Mouse (Mus musculus) heart, embryonic 11.5 days (tissue): Measurements from ENCODE around the gene 2210016L21Rik. TPM values are rescaled to one million over a fixed set of nuclear protein-coding genes. Genes with fewer than 3 reads are reported as not detected.

Experiments
- ATAC-seq: fragments of 200-750 bp; cut with Nextera tagmentation; replicated peaks from 2 replicates; pipeline ENCODE4 v1.8.0; 2017; ENCODE audit warnings: moderate library complexity; ENCODE audit not compliant: insufficient number of reproducible peaks, low FRiP score, low TSS enrichment
- H3K27ac ChIP-seq: fragments of 300-500 bp; sonication (generic); 2 replicates; pipeline ENCODE4 v1.5.1; 2014; ENCODE audit warnings: mild to moderate bottlenecking, low read depth, low read length
- H3K27me3 ChIP-seq: fragments of 300-500 bp; sonication (generic); 2 replicates; pipeline ENCODE4 v1.6.1; 2014; ENCODE audit warnings: mild to moderate bottlenecking, low read length, mixed read lengths; ENCODE audit not compliant: control insufficient read depth, insufficient read depth
- H3K36me3 ChIP-seq: fragments of 300-500 bp; sonication (generic); 2 replicates; pipeline ENCODE4 v1.6.1; 2014; ENCODE audit warnings: mild to moderate bottlenecking, low read length, moderate library complexity, mixed read lengths; ENCODE audit not compliant: control insufficient read depth, insufficient read depth
- H3K4me1 ChIP-seq: fragments of 300-500 bp; sonication (generic); 2 replicates; pipeline ENCODE4 v1.6.1; 2014; ENCODE audit warnings: low read length; ENCODE audit not compliant: control insufficient read depth, insufficient read depth
- H3K4me2 ChIP-seq: fragments of 300-500 bp; sonication (generic); 2 replicates; pipeline ENCODE4 v1.6.1; 2014; ENCODE audit warnings: mild to moderate bottlenecking, moderate library complexity
- H3K4me3 ChIP-seq: fragments of 300-500 bp; sonication (generic); 2 replicates; pipeline ENCODE4 v1.5.1; 2014; ENCODE audit warnings: low read depth, low read length
- H3K9ac ChIP-seq: fragments of 300-500 bp; sonication (generic); 2 replicates; pipeline ENCODE4 v1.6.1; 2014; ENCODE audit warnings: mild to moderate bottlenecking, low read depth, low read length, moderate library complexity
- H3K9me3 ChIP-seq: fragments of 300-500 bp; sonication (generic); replicated peaks from 2 replicates; pipeline ENCODE4 v1.6.1; 2016; ENCODE audit warnings: low read length; ENCODE audit not compliant: control insufficient read depth
- WGBS: fragments of 180-500 bp; shearing (Covaris S2); extraction: QIAGEN DNeasy Blood & Tissue Kit; methylation state at CpG from one replicate; pipeline ENCODE4 v1.1.7; 2014; ENCODE audit not compliant: insufficient replicate concordance; 5-methylcytosine and 5-hydroxymethylcytosine counted together
- polyA plus RNA-seq: library from polyadenylated mRNA; unstranded; fragments of >200 nt; fragmentation: Nextera tagmentation; extraction: Ambion mirVana; gene quantifications from 2 replicates; pipeline ENCODE4 v1.2.1, GENCODE M21; 2014

2210016L21Rik gene
- polyA plus RNA-seq, 1 experiment from 2014 or later, result 31.0 TPM

GRCm38 (mm10) chr5:114967523-114968268, 25.7 kb downstream of the 2210016L21Rik start:
- no peak for ATAC-seq
- peaks cover 24% of the 10 kb centered on the region for H3K27me3 ChIP-seq
- no peak overlapping the region for H3K4me2 ChIP-seq
- no peak overlapping the region for H3K9ac ChIP-seq
- WGBS, result 26% methylated on average over 14 of the region's 14 CpGs
- no peaks in the 10 kb centered on the region for H3K36me3 ChIP-seq
- H3K27ac ChIP-seq, result no peak overlapping the region
- no peaks in the 10 kb centered on the region for H3K9me3 ChIP-seq
- H3K4me3 ChIP-seq, result no peak overlapping the region
- H3K4me1 ChIP-seq, result peaks cover 12% of the 10 kb centered on the region

DNA sequence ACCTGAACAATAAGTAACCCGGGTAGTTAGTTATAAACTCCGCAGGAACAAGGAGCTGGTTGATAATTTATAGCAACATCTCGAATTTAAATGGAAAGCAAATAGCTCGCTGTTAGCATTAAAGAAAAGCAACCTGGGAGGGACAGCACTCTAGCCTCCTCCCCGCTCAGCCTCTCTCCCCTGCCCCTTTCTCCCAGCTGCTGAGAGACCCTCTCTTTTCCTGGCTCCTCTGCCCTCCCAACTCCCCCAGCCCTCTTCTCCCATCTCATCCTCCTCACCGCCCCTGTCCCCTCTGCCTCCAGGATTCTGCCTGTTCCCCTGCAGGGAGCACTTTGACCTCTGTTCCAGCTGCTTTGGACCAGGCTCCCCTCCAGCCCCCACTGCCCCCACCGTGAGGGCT, 26.7 kb downstream of the 2210016L21Rik start:
- no peak for ATAC-seq
- Histone ChIP-seq H3K4me3 (no peak overlapping the region), H3K27ac (no peak overlapping the region), H3K9me3 (no peaks in the 10 kb centered on the region), H3K36me3 (no peaks in the 10 kb centered on the region), H3K9ac (no peak overlapping the region), H3K4me2 (no peak overlapping the region), H3K4me1 (peaks cover 12% of the 10 kb centered on the region), H3K27me3 (peaks cover 24% of the 10 kb centered on the region)
- WGBS, result 25% methylated on average over 7 of the region's 7 CpGs

- no peaks in the 10 kb centered on the region for H3K9me3 ChIP-seq
- H3K27me3 ChIP-seq, result peaks cover 24% of the 10 kb centered on the region
- no peak overlapping the region for H3K27ac ChIP-seq
- H3K9ac ChIP-seq, result no peak overlapping the region
- no peak overlapping the region for H3K4me3 ChIP-seq
- no peak overlapping the region for H3K4me2 ChIP-seq
- H3K36me3 ChIP-seq, result no peaks in the 10 kb centered on the region
- no peak for ATAC-seq
- peaks cover 12% of the 10 kb centered on the region for H3K4me1 ChIP-seq
- 20% methylated on average over 4 of the region's 4 CpGs for WGBS
These were observed 27.1 kb downstream of the 2210016L21Rik start for GRCm38 (mm10) chr5:114969064-114969463.

GRCm38 (mm10) chr5:114969609-114970215, 27.8 kb downstream of the 2210016L21Rik start:
- ATAC-seq, result no peak
- Histone ChIP-seq H3K4me1 (peaks cover 8% of the 10 kb centered on the region), H3K4me3 (no peak overlapping the region), H3K27me3 (peaks cover 24% of the 10 kb centered on the region), H3K36me3 (no peaks in the 10 kb centered on the region), H3K9me3 (no peaks in the 10 kb centered on the region), H3K9ac (no peak overlapping the region), H3K4me2 (no peak overlapping the region), H3K27ac (no peak overlapping the region)
- 60% methylated on average over 13 of the region's 13 CpGs for WGBS

GRCm38 (mm10) chr5:114970824-114971227, 28.9 kb downstream of the 2210016L21Rik start, which contains the start of gene Hnf1a:
Gene Hnf1a (minus strand): TSS chr5:114971094.
- no peak for ATAC-seq
- Histone ChIP-seq H3K36me3 (no peaks in the 10 kb centered on the region), H3K9ac (no peak within 1 kb of the TSS), H3K9me3 (no peaks in the 10 kb centered on the region), H3K4me1 (no peaks in the 10 kb centered on the region), H3K4me3 (no peak within 1 kb of the TSS), H3K27ac (no peak within 1 kb of the TSS), H3K4me2 (no peak within 1 kb of the TSS), H3K27me3 (peaks cover 24% of the 10 kb centered on the region)
- 76% methylated on average over 17 of the region's 17 CpGs for WGBS

GRCm38 (mm10) chr5:114972201-114972600, 30.2 kb downstream of the 2210016L21Rik start:
- H3K4me3 ChIP-seq, result no peak overlapping the region
- WGBS, result 78% methylated on average over 9 of the region's 9 CpGs
- no peaks in the 10 kb centered on the region for H3K36me3 ChIP-seq
- H3K27me3 ChIP-seq, result peaks cover 24% of the 10 kb centered on the region
- ATAC-seq, result no peak
- H3K9me3 ChIP-seq, result no peaks in the 10 kb centered on the region
- no peak overlapping the region for H3K4me2 ChIP-seq
- H3K4me1 ChIP-seq, result no peaks in the 10 kb centered on the region
- no peak overlapping the region for H3K9ac ChIP-seq
- H3K27ac ChIP-seq, result no peak overlapping the region

DNA sequence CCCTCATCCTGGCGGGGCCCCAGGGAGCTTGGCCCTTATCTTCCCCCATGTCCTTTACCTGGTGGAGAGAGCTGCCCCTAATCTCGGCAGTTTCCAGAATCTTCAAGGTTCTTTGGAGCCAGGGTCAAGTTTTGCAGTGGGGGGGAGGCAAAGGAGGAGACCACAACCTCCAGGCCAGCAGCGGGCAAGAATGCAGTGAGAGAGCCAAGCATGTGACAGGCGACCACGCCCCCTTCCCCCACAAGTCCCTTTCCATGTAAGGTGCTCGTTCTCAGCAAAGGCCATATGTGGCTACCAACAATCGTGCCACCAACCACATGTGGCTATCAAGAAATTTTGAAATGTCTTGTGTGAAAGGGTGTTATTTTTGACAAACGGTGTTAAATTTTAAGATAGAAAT, 31.2 kb downstream of the 2210016L21Rik start:
- Histone ChIP-seq H3K4me3 (no peak overlapping the region), H3K4me1 (no peaks in the 10 kb centered on the region), H3K9me3 (no peaks in the 10 kb centered on the region), H3K9ac (no peak overlapping the region), H3K36me3 (no peaks in the 10 kb centered on the region), H3K27ac (no peak overlapping the region), H3K4me2 (no peak overlapping the region), H3K27me3 (peaks cover 16% of the 10 kb centered on the region)
- no peak for ATAC-seq
- 65% methylated on average over 8 of the region's 8 CpGs for WGBS

DNA sequence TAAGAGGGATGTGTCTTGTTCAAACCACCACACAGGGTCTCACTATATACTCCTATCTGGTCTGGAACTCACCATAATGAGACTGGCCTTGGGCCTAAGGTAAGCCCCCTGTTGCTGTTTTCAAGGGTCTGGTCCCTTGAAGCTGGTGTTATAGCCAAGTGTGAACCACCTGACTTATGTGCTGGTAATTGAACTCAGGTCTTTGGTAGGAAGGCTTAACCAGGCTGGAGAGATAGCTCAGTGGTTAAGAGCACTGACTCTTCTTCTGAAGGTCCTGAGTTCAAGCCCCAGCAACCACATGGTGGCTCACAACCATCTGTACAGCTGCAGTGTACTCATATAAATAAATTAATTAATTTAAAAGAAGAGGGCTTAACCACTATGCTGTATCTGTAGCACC, 35.0 kb downstream of the 2210016L21Rik start:
- Histone ChIP-seq H3K4me3 (no peak overlapping the region), H3K4me2 (no peak overlapping the region), H3K9me3 (no peaks in the 10 kb centered on the region), H3K27me3 (no peaks in the 10 kb centered on the region), H3K9ac (no peak overlapping the region), H3K36me3 (no peaks in the 10 kb centered on the region), H3K4me1 (peaks cover 6% of the 10 kb centered on the region; the same call in 1 of the 2 replicates), H3K27ac (no peak overlapping the region)
- ATAC-seq, result no peak

DNA sequence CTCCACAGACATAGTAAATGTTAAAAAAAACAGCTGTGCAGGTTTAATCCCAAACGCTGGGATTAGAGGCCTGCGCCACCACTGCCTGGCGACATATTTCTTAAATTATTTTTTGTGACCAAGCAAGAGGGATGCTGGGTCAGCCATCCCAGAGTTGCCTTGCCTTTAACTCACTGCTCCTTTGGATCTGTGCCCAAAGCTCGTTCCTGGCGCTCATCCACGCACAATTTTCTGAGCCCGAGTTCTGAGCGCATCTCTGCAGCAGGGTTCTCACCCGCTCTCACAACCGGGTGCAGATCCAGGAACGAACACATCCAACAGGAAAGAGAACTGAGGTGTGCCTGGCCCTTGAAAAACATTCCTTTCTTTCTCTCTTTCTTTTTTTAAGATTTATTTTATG, 36.5 kb downstream of the 2210016L21Rik start:
- Histone ChIP-seq H3K27ac (no peak overlapping the region), H3K9ac (no peak overlapping the region), H3K9me3 (no peaks in the 10 kb centered on the region), H3K4me1 (peaks cover 6% of the 10 kb centered on the region; the same call in 1 of the 2 replicates), H3K27me3 (no peaks in the 10 kb centered on the region), H3K4me2 (no peak overlapping the region), H3K4me3 (no peak overlapping the region), H3K36me3 (no peaks in the 10 kb centered on the region)
- 65% methylated on average over 11 of the region's 11 CpGs for WGBS
- no peak for ATAC-seq
